Comparison of ENCODE assay signal across 8 mouse cellular contexts in genomic region chr3:94533968-94534367, GRCm38 (mm10). TPM values are rescaled to one million over a fixed set of nuclear protein-coding genes. Genes with fewer than 3 reads are reported as not detected.
DNase-seq lines count a peak whose midpoint lies in the region; ATAC-seq and TF ChIP-seq lines count a peak whose summit lies in the region.

No protein-coding gene starts in this region.

- no peak overlapping the region for H3K4me2 ChIP-seq in liver, embryonic 14.5 days (ENCODE audit: low read depth)
- H3K4me2 ChIP-seq in midbrain, embryonic 13.5 days (replicated peaks) = no peak overlapping the region

- no peak for TF ChIP-seq EP300 in ES-Bruce4 (IDR thresholded peaks at IDR 0.05; ENCODE audit: insufficient read depth, low read depth, low read length)
- no peak for TF ChIP-seq EP300 in liver, embryonic 14.5 days (IDR thresholded peaks at IDR 0.05; ENCODE audit: low read depth)

- no peaks in the 10 kb centered on the region for H3K9me3 ChIP-seq in ES-Bruce4 (replicated peaks; ENCODE audit: control insufficient read depth, insufficient read depth, low read length, poor library complexity, severe bottlenecking)
- no peaks in the 10 kb centered on the region for H3K9me3 ChIP-seq in liver, embryonic 14.5 days (ENCODE audit: control insufficient read depth, low read length)
- H3K9me3 ChIP-seq in midbrain, embryonic 13.5 days = no peaks in the 10 kb centered on the region

- no peaks in the 10 kb centered on the region for H3K4me1 ChIP-seq in ES-Bruce4 (ENCODE audit: control insufficient read depth, insufficient read depth, low read length)
- H3K4me1 ChIP-seq in liver, embryonic 14.5 days (replicated peaks; ENCODE audit: control insufficient read depth in 2 of 2, insufficient read depth in 2 of 2, low read length in 1 of 2) = peaks cover 2 to 4% of the 10 kb centered on the region in 2 experiments; a peak in 3 of 4 replicates
- H3K4me1 ChIP-seq in midbrain, embryonic 13.5 days (replicated peaks) = no peaks in the 10 kb centered on the region

- peak; percentile 77 for TF ChIP-seq CTCF in layer of hippocampus, adult 2 months (conservative IDR thresholded peaks at IDR 0.05)
- peak; percentile 32 for TF ChIP-seq CTCF in ES-Bruce4 (IDR thresholded peaks at IDR 0.05; ENCODE audit: low read depth, low read length)
- peak; percentile 69 for TF ChIP-seq CTCF in liver, embryonic 14.5 days (IDR thresholded peaks at IDR 0.05; ENCODE audit: low read depth)

- H3K27me3 ChIP-seq in ES-Bruce4 (ENCODE audit: control insufficient read depth, insufficient read depth, low read length, poor library complexity, severe bottlenecking) = no peaks in the 10 kb centered on the region
- H3K27me3 ChIP-seq in liver, embryonic 14.5 days (ENCODE audit: control insufficient read depth, insufficient read depth, low read length) = no peaks in the 10 kb centered on the region
- H3K27me3 ChIP-seq in midbrain, embryonic 13.5 days = no peaks in the 10 kb centered on the region

- ATAC-seq in liver, embryonic 14.5 days (ENCODE audit: insufficient read depth) = no peak
- ATAC-seq in midbrain, embryonic 13.5 days = no peak

- H3K36me3 ChIP-seq in ES-Bruce4 (ENCODE audit: control insufficient read depth, insufficient read depth, low read length, poor library complexity, severe bottlenecking) = peaks cover 6% of the 10 kb centered on the region
- no peaks in the 10 kb centered on the region for H3K36me3 ChIP-seq in liver, embryonic 14.5 days (replicated peaks; ENCODE audit: control insufficient read depth, insufficient read depth, low read depth)
- peaks cover 10% of the 10 kb centered on the region for H3K36me3 ChIP-seq in midbrain, embryonic 13.5 days

- no peak for TF ChIP-seq POLR2A in ES-Bruce4 (IDR thresholded peaks at IDR 0.05; ENCODE audit: insufficient read depth, low read length)

- H3K4me3 ChIP-seq in layer of hippocampus, adult 2 months = no peak overlapping the region
- H3K4me3 ChIP-seq in ES-Bruce4 (ENCODE audit: low read depth, low read length) = no peak overlapping the region
- no peak overlapping the region for H3K4me3 ChIP-seq in liver, embryonic 14.5 days (ENCODE audit: insufficient read depth in 1 of 2, low read depth in 2 of 2, low read length in 2 of 2)
- H3K4me3 ChIP-seq in midbrain, embryonic 13.5 days (replicated peaks) = no peak overlapping the region

- DNase-seq in layer of hippocampus, adult 2 months (ENCODE audit: low spot score in 2 of 2) = peak in 1 of 2 experiments; percentile 30
- DNase-seq in layer of hippocampus, postnatal 25 days (ENCODE audit: extremely low spot score in 1 of 2, low spot score in 1 of 2) = no peak
- peak; percentile 77 for DNase-seq in ZHBTc4 (ENCODE audit: low read depth, low spot score)
- peak; percentile 29 for DNase-seq in embryo, embryonic 10.5 days (ENCODE audit: low spot score)
- no peak for DNase-seq in liver, embryonic 14.5 days (ENCODE audit: low read depth in 3 of 3, low spot score in 3 of 3)
- DNase-seq in thymus, postnatal 4 days = peak; percentile 37

- no peak overlapping the region for H3K9ac ChIP-seq in ES-Bruce4 (ENCODE audit: low read depth, poor library complexity, severe bottlenecking)
- no peak overlapping the region for H3K9ac ChIP-seq in liver, embryonic 14.5 days (replicated peaks)
- H3K9ac ChIP-seq in midbrain, embryonic 13.5 days (replicated peaks) = no peak overlapping the region

- H3K27ac ChIP-seq in layer of hippocampus, adult 2 months = no peak overlapping the region
- no peak overlapping the region for H3K27ac ChIP-seq in ES-Bruce4 (ENCODE audit: insufficient read depth, low read length)
- H3K27ac ChIP-seq in liver, embryonic 14.5 days = no peak overlapping the region
- no peak overlapping the region for H3K27ac ChIP-seq in midbrain, embryonic 13.5 days

RNA-seq across cellular contexts. Expression of gene Snx27, which starts 48.5 kb away (rescaled TPM):
- 100 to 1,000 TPM; 102 to 108 TPM for total RNA-seq in layer of hippocampus, adult 2 months (2021)
- total RNA-seq in layer of hippocampus, postnatal 25 days (2021) = 100 to 1,000 TPM in 1 of 2 experiments, 10 to 100 TPM in 1; 96.6 to 103 TPM
- polyA plus RNA-seq in ES-Bruce4 (2011; ENCODE audit: insufficient read depth, insufficient read length, low read depth, missing spikeins) = 53.1 and 60.2 TPM in 2 replicates
- 4.3 and 5.6 TPM in 2 replicates for polyA plus RNA-seq in liver, embryonic 14.5 days (2012; rRNA removed)
- polyA plus RNA-seq in liver, embryonic 14.5 days (2014; fragmentation: Nextera tagmentation; extraction: Ambion mirVana) = 8.8 and 9.7 TPM in 2 replicates
- polyA plus RNA-seq in midbrain, embryonic 13.5 days (2015; fragmentation: Nextera tagmentation; extraction: Ambion mirVana) = 69.7 and 75.5 TPM in 2 replicates

RNA-seq across cellular contexts. Expression of gene Riiad1, which starts 53.8 kb away (rescaled TPM):
- total RNA-seq in layer of hippocampus, adult 2 months (2021) = 1 to 10 TPM; 5.8 to 7.2 TPM
- total RNA-seq in layer of hippocampus, postnatal 25 days (2021) = 1 to 10 TPM; 5.8 to 6.9 TPM
- 2.5 TPM in 1 of 2 replicates, not detected in the other for polyA plus RNA-seq in ES-Bruce4 (2011; ENCODE audit: insufficient read depth, insufficient read length, low read depth, missing spikeins)
- not detected in 2 replicates for polyA plus RNA-seq in liver, embryonic 14.5 days (2012; rRNA removed)
- polyA plus RNA-seq in liver, embryonic 14.5 days (2014; fragmentation: Nextera tagmentation; extraction: Ambion mirVana) = not detected in 2 replicates
- polyA plus RNA-seq in midbrain, embryonic 13.5 days (2015; fragmentation: Nextera tagmentation; extraction: Ambion mirVana) = 24.3 and 26.1 TPM in 2 replicates

RNA-seq across cellular contexts. Expression of gene Celf3, which starts 55.9 kb away (rescaled TPM):
- total RNA-seq in layer of hippocampus, adult 2 months (2021) = 100 to 1,000 TPM; 184 to 202 TPM
- 100 to 1,000 TPM; 165 to 198 TPM for total RNA-seq in layer of hippocampus, postnatal 25 days (2021)
- not detected in 2 replicates for polyA plus RNA-seq in ES-Bruce4 (2011; ENCODE audit: insufficient read depth, insufficient read length, low read depth, missing spikeins)
- 0.07 and 0.79 TPM in 2 replicates for polyA plus RNA-seq in liver, embryonic 14.5 days (2012; rRNA removed)
- polyA plus RNA-seq in liver, embryonic 14.5 days (2014; fragmentation: Nextera tagmentation; extraction: Ambion mirVana) = not detected in 2 replicates
- polyA plus RNA-seq in midbrain, embryonic 13.5 days (2015; fragmentation: Nextera tagmentation; extraction: Ambion mirVana) = 396 and 399 TPM in 2 replicates

Comparison
In these comparisons a context has a peak if more than half of its experiments do, and no peak if none do; other contexts are left out.
1. DNase-seq: peak in ZHBTc4 (single experiment), embryo, embryonic 10.5 days (single experiment) and thymus, postnatal 4 days (single experiment); none in layer of hippocampus, postnatal 25 days (0 of 2) and liver, embryonic 14.5 days (0 of 3).
2. RNA of gene Celf3, which starts 55.9 kb away (polyA plus RNA-seq): 396 to 399 TPM in midbrain, embryonic 13.5 days; 0.07 to 0.79 TPM in liver, embryonic 14.5 days and not detected in ES-Bruce4; every median in the first group is over 100 times any median in the second.
3. Peak in every context shown above with its lines, with median percentiles within 50 percentile points of each other: CTCF ChIP-seq.